Mouse (Mus musculus) heart, embryonic 12.5 days (tissue): ENCODE data around the gene Mreg. TPM values are rescaled to one million over a fixed set of nuclear protein-coding genes. Genes with fewer than 3 reads are reported as not detected.
A peak's percentile ranks its signal among the peaks of the same experiment; 100 is the strongest.
"Not testable (repeated sequence)": the region's sequence is repeated elsewhere in the genome, so short reads cannot be mapped to it uniquely, and the experiment has no call there.

Experiments used
- ATAC-seq: fragments of 200-750 bp; cut with Nextera tagmentation; 2 replicates; pipeline ENCODE4 v1.8.0; 2017; ENCODE audit warnings: moderate TSS enrichment, moderate library complexity; ENCODE audit not compliant: insufficient number of reproducible peaks, low FRiP score
- H3K27ac ChIP-seq: fragments of 300-500 bp; sonication (generic); 2 replicates; pipeline ENCODE4 v1.5.1; 2016; ENCODE audit warnings: mild to moderate bottlenecking, moderate library complexity; ENCODE audit not compliant: poor library complexity, severe bottlenecking
- H3K27me3 ChIP-seq: fragments of 300-500 bp; sonication (generic); replicated peaks from 2 replicates; pipeline ENCODE4 v1.6.1; 2016; ENCODE audit warnings: mild to moderate bottlenecking, moderate library complexity
- H3K36me3 ChIP-seq: fragments of 300-500 bp; sonication (generic); 2 replicates; pipeline ENCODE4 v1.6.1; 2016; ENCODE audit warnings: mild to moderate bottlenecking, moderate library complexity
- H3K4me1 ChIP-seq: fragments of 300-500 bp; sonication (generic); replicated peaks from 2 replicates; pipeline ENCODE4 v1.6.1; 2016; ENCODE audit warnings: mild to moderate bottlenecking
- H3K4me2 ChIP-seq: fragments of 300-500 bp; sonication (generic); 2 replicates; pipeline ENCODE4 v1.6.1; 2016; ENCODE audit warnings: mild to moderate bottlenecking, moderate library complexity
- H3K4me3 ChIP-seq: fragments of 300-500 bp; sonication (generic); 2 replicates; pipeline ENCODE4 v1.5.1; 2016; ENCODE audit warnings: mild to moderate bottlenecking
- H3K9ac ChIP-seq: fragments of 300-500 bp; sonication (generic); 2 replicates; pipeline ENCODE4 v1.6.1; 2016; ENCODE audit warnings: mild to moderate bottlenecking, moderate library complexity
- H3K9me3 ChIP-seq: fragments of 300-500 bp; sonication (generic); replicated peaks from 2 replicates; pipeline ENCODE4 v1.6.1; 2016; ENCODE audit warnings: mild to moderate bottlenecking, moderate library complexity
- WGBS: fragments of 180-500 bp; shearing (Covaris S2); methylation state at CpG from one replicate; pipeline ENCODE4 v1.1.7; 2016; 5-methylcytosine and 5-hydroxymethylcytosine counted together
- polyA plus RNA-seq: library from polyadenylated mRNA; unstranded; fragments of >200 nt; fragmentation: Nextera tagmentation; extraction: Ambion mirVana; gene quantifications from 2 replicates; pipeline ENCODE4 v1.2.1, GENCODE M21; 2016

The Mreg gene
- 5.1 and 5.8 TPM in 2 replicates for polyA plus RNA-seq

- ATAC-seq: peak; percentile 73
- Histone ChIP-seq H3K9ac (peak within 1 kb of the TSS; percentile 89), H3K4me2 (peak within 1 kb of the TSS; percentile 97), H3K27me3 (no peaks in the 10 kb centered on the region), H3K27ac (peak within 1 kb of the TSS; percentile 59), H3K9me3 (no peaks in the 10 kb centered on the region), H3K4me1 (peaks cover 31% of the 10 kb centered on the region), H3K4me3 (peak within 1 kb of the TSS; percentile 84), H3K36me3 (no peaks in the 10 kb centered on the region)
- WGBS: under 1% methylated on average over 89 of the region's 89 CpGs
Measured at GRCm38 (mm10) chr1:72211701-72212699, at the start of gene Mreg. Mreg (minus strand) TSS chr1:72212307.

- Histone ChIP-seq H3K27me3 (no peaks in the 10 kb centered on the region), H3K27ac (no peak overlapping the region), H3K9ac (no peak overlapping the region), H3K4me1 (peaks cover 14% of the 10 kb centered on the region), H3K36me3 (0 out of 2 replicates have a peak, but pooled peaks cover 5% of the 10 kb centered on the region), H3K4me2 (peak overlapping the region; percentile 76; the same call in 1 of the 2 replicates), H3K4me3 (no peak overlapping the region), H3K9me3 (no peaks in the 10 kb centered on the region)
- ATAC-seq: no peak
- 74% methylated on average over 9 of the region's 9 CpGs for WGBS
Measured at GRCm38 (mm10) chr1:72256381-72257256, 44.5 kb upstream of the Mreg start.

- H3K4me2 ChIP-seq: peak overlapping the region; percentile 76
- no peaks in the 10 kb centered on the region for H3K36me3 ChIP-seq
- peak overlapping the region; percentile 50; the same call in 1 of the 2 replicates for H3K4me3 ChIP-seq
- no peaks in the 10 kb centered on the region for H3K27me3 ChIP-seq
- H3K9me3 ChIP-seq: no peaks in the 10 kb centered on the region
- no peak for ATAC-seq
- peaks cover 17% of the 10 kb centered on the region for H3K4me1 ChIP-seq
- peak overlapping the region; percentile 43; the same call in 1 of the 2 replicates for H3K9ac ChIP-seq
- WGBS: 44% methylated on average over 11 of the region's 11 CpGs
- H3K27ac ChIP-seq: peak overlapping the region; percentile 92
Measured at GRCm38 (mm10) chr1:72255854-72256175, 43.7 kb upstream of the Mreg start.

- peak overlapping the region; percentile 76 for H3K4me2 ChIP-seq
- H3K9ac ChIP-seq: peak overlapping the region; percentile 43; the same call in 1 of the 2 replicates
- H3K27ac ChIP-seq: peak overlapping the region; percentile 92
- peaks cover 17% of the 10 kb centered on the region for H3K4me1 ChIP-seq
- H3K4me3 ChIP-seq: peak overlapping the region; percentile 50
- H3K36me3 ChIP-seq: no peaks in the 10 kb centered on the region
- no peaks in the 10 kb centered on the region for H3K9me3 ChIP-seq
- 6% methylated on average over 15 of the region's 15 CpGs for WGBS
- no peaks in the 10 kb centered on the region for H3K27me3 ChIP-seq
- ATAC-seq: peak; percentile 78
Measured at GRCm38 (mm10) chr1:72255062-72255853, 43.2 kb upstream of the Mreg start.

GRCm38 (mm10) chr1:72254545-72255061 is 42.5 kb upstream of the Mreg start:
- H3K9ac ChIP-seq: peak overlapping the region; percentile 77
- H3K27ac ChIP-seq: peak overlapping the region; percentile 92
- H3K4me1 ChIP-seq: peaks cover 17% of the 10 kb centered on the region
- under 1% methylated on average over 35 of the region's 35 CpGs for WGBS
- ATAC-seq: peak; percentile 89
- no peaks in the 10 kb centered on the region for H3K27me3 ChIP-seq
- H3K36me3 ChIP-seq: no peaks in the 10 kb centered on the region
- no peaks in the 10 kb centered on the region for H3K9me3 ChIP-seq
- peak overlapping the region; percentile 50 for H3K4me3 ChIP-seq
- H3K4me2 ChIP-seq: peak overlapping the region; percentile 76

- Histone ChIP-seq H3K9me3 (no peaks in the 10 kb centered on the region), H3K4me3 (peak overlapping the region; percentile 50), H3K4me2 (peak overlapping the region; percentile 76), H3K4me1 (peaks cover 17% of the 10 kb centered on the region), H3K36me3 (no peaks in the 10 kb centered on the region), H3K27me3 (no peaks in the 10 kb centered on the region), H3K27ac (peak overlapping the region; percentile 92; the same call in 1 of the 2 replicates), H3K9ac (peak overlapping the region; percentile 77)
- WGBS: 35% methylated on average over 11 of the region's 11 CpGs
- no peak for ATAC-seq
Measured at GRCm38 (mm10) chr1:72253881-72254491, 41.9 kb upstream of the Mreg start.

GRCm38 (mm10) chr1:72251806-72252205 is 39.7 kb upstream of the Mreg start:
- H3K27ac ChIP-seq: no peak overlapping the region
- H3K9me3 ChIP-seq: no peaks in the 10 kb centered on the region
- H3K4me2 ChIP-seq: no peak overlapping the region
- WGBS: 69% methylated on average over 1 of the region's 1 CpGs
- no peaks in the 10 kb centered on the region for H3K27me3 ChIP-seq
- H3K36me3 ChIP-seq: no peaks in the 10 kb centered on the region
- H3K4me3 ChIP-seq: no peak overlapping the region
- H3K9ac ChIP-seq: no peak overlapping the region
- H3K4me1 ChIP-seq: peaks cover 17% of the 10 kb centered on the region
- no peak for ATAC-seq

GRCm38 (mm10) chr1:72248226-72248737 is 36.2 kb upstream of the Mreg start:
- not testable (repeated sequence) for H3K27ac ChIP-seq, H3K4me2 ChIP-seq, H3K4me1 ChIP-seq, H3K36me3 ChIP-seq, H3K27me3 ChIP-seq, H3K4me3 ChIP-seq, H3K9me3 ChIP-seq, H3K9ac ChIP-seq, ATAC-seq
- 40% methylated on average over 9 of the region's 9 CpGs for WGBS

GRCm38 (mm10) chr1:72244317-72245036 is 32.4 kb upstream of the Mreg start:
- Histone ChIP-seq H3K27ac (peak overlapping the region; percentile 94), H3K4me3 (peak overlapping the region; percentile 44), H3K4me2 (peak overlapping the region; percentile 70), H3K27me3 (no peaks in the 10 kb centered on the region), H3K9me3 (no peaks in the 10 kb centered on the region), H3K36me3 (no peaks in the 10 kb centered on the region), H3K9ac (0 out of 2 replicates have a peak overlapping the region, but pooled peaks have one; percentile 87), H3K4me1 (no peaks in the 10 kb centered on the region)
- under 1% methylated on average over 12 of the region's 12 CpGs for WGBS
- peak; percentile 83 for ATAC-seq
